Mouse (Mus musculus): ENCODE results near the gene Herc3. TPM values are rescaled to one million over a fixed set of nuclear protein-coding genes. Genes with fewer than 3 reads are reported as not detected.
"Not testable (repeated sequence)": the region's sequence is repeated elsewhere in the genome, so short reads cannot be mapped to it uniquely, and the experiment has no call there.

The Herc3 gene
- polyA plus RNA-seq, 1 experiment from 2014 or later: 4.8 TPM

DNA sequence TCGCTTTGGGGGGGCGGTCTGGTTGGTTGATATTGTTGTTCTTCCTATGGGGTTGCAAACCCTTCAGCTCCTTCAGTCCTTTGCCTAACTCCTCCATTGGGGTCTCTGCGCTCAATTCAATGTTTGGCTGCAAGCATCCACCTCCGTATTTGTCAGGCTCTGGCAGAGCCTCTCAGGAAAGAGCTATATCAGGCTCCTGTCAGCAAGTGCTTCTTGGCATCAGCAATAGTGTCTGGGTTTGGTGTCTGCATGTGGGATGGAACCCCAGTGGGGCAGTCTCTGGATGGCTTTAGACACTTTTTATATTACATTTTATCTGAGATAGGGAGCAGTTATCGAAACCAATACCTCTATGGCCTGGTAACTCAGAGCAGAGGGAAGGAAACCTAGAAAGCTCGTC lies 36.6 kb downstream of the Herc3 start:
- H3K4me1 ChIP-seq; DNase-seq (ENCODE audit: low spot score); H3K9me3 ChIP-seq; H3K27ac ChIP-seq (replicated peaks); H3K4me3 ChIP-seq; H3K27me3 ChIP-seq (replicated peaks; ENCODE audit: low read depth, poor library complexity, severe bottlenecking); H3K36me3 ChIP-seq (replicated peaks): not testable (repeated sequence)
- WGBS: 94% methylated on average over 6 of the region's 6 CpGs

DNA sequence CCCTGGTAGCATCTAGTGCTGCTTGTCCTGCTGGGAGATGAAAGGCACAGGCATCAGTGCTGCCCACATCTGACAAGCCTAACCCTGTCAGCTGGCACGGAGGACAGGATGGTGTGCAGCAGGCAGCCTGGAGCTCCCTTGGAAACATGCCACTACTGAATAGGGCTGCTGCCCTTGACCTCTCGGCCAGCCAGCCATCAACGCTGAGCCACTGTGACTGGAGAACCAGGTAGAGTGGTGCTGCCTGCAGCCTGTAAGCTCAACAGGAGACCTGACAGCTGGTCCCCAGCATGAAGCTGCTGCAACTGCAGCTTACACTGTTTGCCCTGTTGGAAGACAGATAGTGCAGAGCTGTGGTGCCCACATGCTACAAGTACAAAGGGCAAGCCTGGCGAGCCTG lies 48.3 kb downstream of the Herc3 start:
- no peaks in the 10 kb centered on the region for H3K27me3 ChIP-seq (replicated peaks; ENCODE audit: low read depth, poor library complexity, severe bottlenecking)
- 72% methylated on average over 4 of the region's 4 CpGs for WGBS
- no peak for DNase-seq (ENCODE audit: low spot score)

DNA sequence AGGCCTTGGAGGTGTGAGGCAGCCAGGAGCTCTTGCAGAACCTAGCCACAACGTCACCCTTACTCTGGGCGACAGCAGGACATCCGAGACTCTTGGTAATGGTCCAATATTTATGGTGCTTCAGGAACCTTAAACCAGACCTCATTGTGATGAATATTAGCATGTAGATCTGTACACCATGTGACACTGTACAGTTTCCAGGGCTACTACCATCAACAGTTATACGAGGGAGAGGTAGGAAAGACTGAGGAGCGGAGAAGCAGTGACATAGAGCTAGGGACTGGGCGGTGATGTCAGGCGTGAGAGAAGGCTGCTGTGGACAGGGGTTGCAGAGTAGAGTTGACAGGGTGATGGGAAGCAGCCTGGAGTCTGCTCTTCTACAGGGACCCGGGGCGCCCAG lies 48.7 kb downstream of the Herc3 start:
- no peak for DNase-seq (ENCODE audit: low spot score)
- Histone ChIP-seq H3K4me1 (no peaks in the 10 kb centered on the region), H3K27ac (replicated peaks) (no peak overlapping the region), H3K9me3 (no peaks in the 10 kb centered on the region), H3K27me3 (replicated peaks; ENCODE audit: low read depth, poor library complexity, severe bottlenecking) (no peaks in the 10 kb centered on the region), H3K36me3 (replicated peaks) (peaks cover 12% of the 10 kb centered on the region; the same call in 1 of the 2 replicates), H3K4me3 (no peak overlapping the region)
- WGBS: 92% methylated on average over 9 of the region's 9 CpGs

More for the DNA sequence above, 48.3 kb downstream of the Herc3 start:
- H3K4me3 ChIP-seq: no peak overlapping the region
- no peaks in the 10 kb centered on the region for H3K4me1 ChIP-seq
- H3K36me3 ChIP-seq (replicated peaks): peaks cover 12% of the 10 kb centered on the region; the same call in 1 of the 2 replicates
- no peaks in the 10 kb centered on the region for H3K9me3 ChIP-seq
- H3K27ac ChIP-seq (replicated peaks): no peak overlapping the region

DNA sequence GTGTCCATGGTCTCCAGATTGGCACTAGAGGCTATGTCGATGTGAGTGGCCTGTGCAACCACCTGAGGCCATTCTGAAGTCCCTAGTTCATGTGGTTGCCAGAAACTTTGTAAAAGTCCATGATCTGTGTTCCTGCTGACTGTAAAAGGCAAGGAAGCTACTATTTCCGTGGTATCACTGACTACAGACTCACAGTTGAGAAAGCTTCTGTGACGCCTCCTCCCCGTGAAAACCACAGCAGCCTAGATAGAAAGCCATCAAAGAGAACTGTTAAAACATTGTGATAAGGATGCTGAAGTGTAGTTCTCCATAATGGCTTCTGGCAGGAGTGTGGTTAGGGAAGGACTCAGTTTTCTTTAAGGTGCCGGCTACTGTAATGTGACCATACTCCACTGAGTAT lies 49.6 kb downstream of the Herc3 start:
- H3K27me3 ChIP-seq (replicated peaks; ENCODE audit: low read depth, poor library complexity, severe bottlenecking): no peaks in the 10 kb centered on the region
- DNase-seq (ENCODE audit: low spot score): no peak
- no peaks in the 10 kb centered on the region for H3K4me1 ChIP-seq
- 87% methylated on average over 5 of the region's 5 CpGs for WGBS
- no peak overlapping the region for H3K4me3 ChIP-seq
- H3K9me3 ChIP-seq: no peaks in the 10 kb centered on the region
- H3K27ac ChIP-seq (replicated peaks): no peak overlapping the region
- peaks cover 12% of the 10 kb centered on the region; the same call in 1 of the 2 replicates for H3K36me3 ChIP-seq (replicated peaks)

DNA sequence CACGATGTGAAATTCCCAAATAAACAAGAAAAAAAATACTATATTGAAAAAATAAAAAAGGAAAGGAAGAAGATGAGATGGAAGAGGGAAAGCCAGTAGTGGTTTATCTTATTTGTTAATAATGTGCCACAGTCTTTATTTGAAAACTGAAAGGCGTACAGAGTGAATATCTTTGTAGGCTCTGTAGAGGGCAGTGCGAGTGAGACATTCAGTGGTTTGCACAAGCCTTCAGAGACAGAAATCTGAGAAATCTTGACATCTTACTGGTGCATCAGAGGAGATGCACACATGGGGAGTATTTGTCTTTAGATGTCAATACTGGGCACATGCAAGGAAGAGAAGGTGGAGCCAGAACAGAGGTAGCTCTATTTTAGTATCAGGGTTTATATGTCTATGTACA lies 50.1 kb downstream of the Herc3 start:
- WGBS: 89% methylated on average over 3 of the region's 3 CpGs
- no peak overlapping the region for H3K27ac ChIP-seq (replicated peaks)
- peaks cover 12% of the 10 kb centered on the region; the same call in 1 of the 2 replicates for H3K36me3 ChIP-seq (replicated peaks)
- no peak overlapping the region for H3K4me3 ChIP-seq
- H3K27me3 ChIP-seq (replicated peaks; ENCODE audit: low read depth, poor library complexity, severe bottlenecking): no peaks in the 10 kb centered on the region
- no peak for DNase-seq (ENCODE audit: low spot score)
- H3K4me1 ChIP-seq: no peaks in the 10 kb centered on the region
- no peaks in the 10 kb centered on the region for H3K9me3 ChIP-seq

DNA sequence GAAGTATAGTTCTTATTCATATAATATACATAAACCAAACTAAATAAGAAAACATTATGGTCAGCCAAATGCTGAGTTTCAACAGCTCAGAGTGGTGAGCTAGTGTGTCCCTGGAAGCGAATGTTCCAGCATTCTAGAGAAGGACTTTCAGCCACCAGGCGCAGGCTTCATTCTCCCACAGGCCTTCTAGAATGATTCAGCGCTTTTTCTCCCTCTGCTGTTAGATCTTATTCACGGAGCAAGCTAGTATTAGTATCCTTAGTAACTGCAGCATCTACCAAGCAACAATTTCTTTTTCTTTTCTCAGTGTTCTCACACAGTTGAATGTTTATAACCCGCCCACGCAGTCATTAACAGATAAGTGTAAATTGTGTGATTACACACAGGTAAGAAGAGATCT lies 51.0 kb downstream of the Herc3 start:
- 81% methylated on average over 6 of the region's 6 CpGs for WGBS

DNA sequence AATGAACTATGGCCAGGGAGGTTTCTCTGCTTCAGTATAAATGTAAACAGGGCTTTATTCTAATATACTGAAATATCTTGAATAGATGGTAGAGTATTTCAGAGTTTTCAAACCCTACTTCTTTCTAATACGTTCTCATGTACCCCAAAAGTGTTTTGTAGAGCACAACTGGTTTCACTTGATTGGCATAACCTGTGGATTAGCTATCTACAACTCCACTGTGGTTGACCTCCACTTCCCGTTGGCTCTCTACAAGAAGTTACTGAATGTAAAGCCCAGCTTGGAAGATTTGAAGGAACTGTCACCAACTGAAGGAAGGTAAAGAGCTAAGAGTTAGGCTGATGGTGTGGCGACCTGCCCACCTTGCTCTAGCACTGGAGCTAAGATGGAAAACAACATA lies 58.7 kb downstream of the Herc3 start:
- Histone ChIP-seq H3K4me1 (no peaks in the 10 kb centered on the region), H3K36me3 (replicated peaks) (0 out of 2 replicates have a peak, but pooled peaks cover 6% of the 10 kb centered on the region), H3K4me3 (no peak overlapping the region), H3K27me3 (replicated peaks; ENCODE audit: low read depth, poor library complexity, severe bottlenecking) (no peaks in the 10 kb centered on the region), H3K27ac (replicated peaks) (no peak overlapping the region), H3K9me3 (no peaks in the 10 kb centered on the region)
- no peak for DNase-seq (ENCODE audit: low spot score)
- 85% methylated on average over 3 of the region's 3 CpGs for WGBS

More for the DNA sequence above, 51.0 kb downstream of the Herc3 start:
- H3K36me3 ChIP-seq (replicated peaks): peaks cover 12% of the 10 kb centered on the region; the same call in 1 of the 2 replicates
- no peaks in the 10 kb centered on the region for H3K9me3 ChIP-seq
- H3K4me1 ChIP-seq: no peaks in the 10 kb centered on the region
- H3K4me3 ChIP-seq: no peak overlapping the region
- H3K27ac ChIP-seq (replicated peaks): no peak overlapping the region
- no peaks in the 10 kb centered on the region for H3K27me3 ChIP-seq (replicated peaks; ENCODE audit: low read depth, poor library complexity, severe bottlenecking)
- no peak for DNase-seq (ENCODE audit: low spot score)

DNA sequence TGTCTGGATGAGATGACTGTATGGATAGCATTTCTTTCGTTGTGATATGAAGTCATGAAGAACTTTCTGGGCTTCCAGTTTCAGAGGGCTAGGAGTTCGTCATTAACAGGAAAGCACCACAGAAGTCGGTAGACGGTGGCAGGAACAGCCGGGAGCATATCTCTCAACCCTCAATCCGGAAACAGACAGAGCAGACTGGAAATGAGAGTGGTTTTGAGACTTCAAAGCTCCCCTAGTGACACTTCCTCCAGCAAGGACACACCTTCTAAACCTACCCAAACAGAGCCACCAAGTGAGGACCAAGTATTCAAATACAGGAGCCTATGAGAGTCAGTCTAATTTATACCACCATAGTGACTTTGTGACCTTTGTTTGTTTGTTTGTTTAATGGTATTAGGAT lies 62.0 kb downstream of the Herc3 start:
- Histone ChIP-seq H3K4me1 (no peaks in the 10 kb centered on the region), H3K36me3 (replicated peaks) (0 out of 2 replicates have a peak, but pooled peaks cover 6% of the 10 kb centered on the region), H3K4me3 (no peak overlapping the region), H3K27me3 (replicated peaks; ENCODE audit: low read depth, poor library complexity, severe bottlenecking) (no peaks in the 10 kb centered on the region), H3K27ac (replicated peaks) (no peak overlapping the region), H3K9me3 (no peaks in the 10 kb centered on the region)
- 87% methylated on average over 6 of the region's 6 CpGs for WGBS
- DNase-seq (ENCODE audit: low spot score): no peak

DNA sequence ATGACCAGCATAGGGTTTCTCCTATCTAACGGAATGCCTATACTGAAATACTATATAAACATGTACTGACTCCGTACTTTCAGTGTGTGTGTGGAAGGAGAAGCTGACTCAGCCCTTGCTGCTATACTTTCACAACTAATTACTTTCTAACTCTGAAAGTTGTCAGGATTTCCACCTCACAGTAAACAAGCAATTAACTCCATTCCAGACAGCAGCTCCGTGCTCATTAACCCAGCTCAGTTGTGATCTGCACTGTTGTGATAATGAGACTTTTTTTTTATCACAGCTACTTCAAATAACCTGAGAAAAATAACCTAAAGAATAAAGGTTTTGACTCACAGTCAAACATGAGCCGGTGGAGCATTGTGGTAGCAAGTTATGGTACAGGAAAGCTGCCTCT lies 63.7 kb downstream of the Herc3 start:
- no peak for DNase-seq (ENCODE audit: low spot score)
- Histone ChIP-seq H3K27ac (replicated peaks) (no peak overlapping the region), H3K4me3 (no peak overlapping the region), H3K36me3 (replicated peaks) (0 out of 2 replicates have a peak, but pooled peaks cover 5% of the 10 kb centered on the region), H3K9me3 (no peaks in the 10 kb centered on the region), H3K4me1 (no peaks in the 10 kb centered on the region), H3K27me3 (replicated peaks; ENCODE audit: low read depth, poor library complexity, severe bottlenecking) (no peaks in the 10 kb centered on the region)
- WGBS: 81% methylated on average over 4 of the region's 4 CpGs

DNA sequence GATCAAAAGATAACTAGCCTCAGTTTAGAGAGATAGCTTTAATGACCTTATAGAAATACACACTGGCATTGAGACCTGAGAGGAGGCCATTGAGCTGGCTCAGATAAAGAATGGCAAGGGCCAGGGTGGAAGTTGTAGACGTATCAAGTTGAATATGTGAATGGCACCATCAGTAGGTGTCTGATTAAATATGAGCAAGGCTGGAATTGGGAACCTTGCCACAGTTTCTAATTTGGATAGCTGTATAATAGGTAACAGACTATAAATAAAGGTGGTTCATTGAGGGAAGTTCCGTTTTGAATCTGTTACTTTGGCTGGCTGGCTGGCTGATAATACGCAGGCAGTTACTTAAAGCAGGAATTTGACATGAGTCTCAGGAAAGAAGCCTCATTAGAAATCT lies 65.4 kb downstream of the Herc3 start:
- Histone ChIP-seq H3K4me3 (no peak overlapping the region), H3K27ac (replicated peaks) (no peak overlapping the region), H3K36me3 (replicated peaks) (no peaks in the 10 kb centered on the region), H3K27me3 (replicated peaks; ENCODE audit: low read depth, poor library complexity, severe bottlenecking) (no peaks in the 10 kb centered on the region), H3K4me1 (no peaks in the 10 kb centered on the region), H3K9me3 (no peaks in the 10 kb centered on the region)
- no peak for DNase-seq (ENCODE audit: low spot score)
- 83% methylated on average over 3 of the region's 3 CpGs for WGBS

DNA sequence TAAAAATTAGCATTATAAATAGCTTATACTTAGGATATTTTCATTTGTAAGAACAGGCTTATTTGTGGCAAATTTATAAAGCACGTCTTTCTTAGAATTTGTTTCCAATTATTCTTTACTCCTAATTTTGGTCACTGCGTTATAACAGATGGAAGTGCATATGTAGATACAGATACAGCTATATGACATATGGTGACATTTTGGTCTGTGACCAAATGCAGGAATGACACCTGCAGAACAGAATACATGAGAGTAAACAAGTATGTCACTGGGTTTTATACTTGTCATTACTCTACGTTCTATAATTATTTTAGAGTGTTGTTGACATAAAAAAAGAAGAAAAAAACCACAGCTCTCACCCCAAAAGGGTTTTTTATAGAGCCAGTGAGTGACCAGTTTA lies 67.8 kb downstream of the Herc3 start:
- no peaks in the 10 kb centered on the region for H3K27me3 ChIP-seq (replicated peaks; ENCODE audit: low read depth, poor library complexity, severe bottlenecking)
- no peak overlapping the region for H3K27ac ChIP-seq (replicated peaks)
- H3K9me3 ChIP-seq: no peaks in the 10 kb centered on the region
- no peaks in the 10 kb centered on the region for H3K36me3 ChIP-seq (replicated peaks)
- DNase-seq (ENCODE audit: low spot score): no peak
- H3K4me1 ChIP-seq: peaks cover 6% of the 10 kb centered on the region; the same call in 1 of the 2 replicates
- 89% methylated on average over 3 of the region's 3 CpGs for WGBS
- H3K4me3 ChIP-seq: no peak overlapping the region

DNA sequence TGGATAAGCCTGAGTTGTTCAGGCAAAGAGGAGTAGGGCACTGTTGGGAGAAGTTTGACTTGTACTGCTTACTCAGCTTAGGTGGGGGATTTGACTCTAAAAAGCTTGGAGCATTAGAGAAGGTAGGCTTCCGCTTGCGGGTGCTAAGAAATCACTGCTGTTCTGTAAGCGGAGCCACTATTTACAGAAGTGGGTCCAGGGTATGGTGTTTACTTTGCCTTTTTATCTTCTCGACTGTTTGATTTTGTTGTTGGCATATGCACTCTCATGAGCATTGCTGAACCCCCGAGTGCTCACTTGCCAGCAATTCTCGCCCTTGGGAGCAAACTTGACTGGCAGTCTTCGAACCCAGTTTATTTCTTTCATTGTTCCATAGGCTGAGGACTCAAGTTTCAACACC lies 69.3 kb downstream of the Herc3 start:
- peaks cover 6% of the 10 kb centered on the region; the same call in 1 of the 2 replicates for H3K4me1 ChIP-seq
- no peaks in the 10 kb centered on the region for H3K9me3 ChIP-seq
- no peaks in the 10 kb centered on the region for H3K36me3 ChIP-seq (replicated peaks)
- no peak overlapping the region for H3K27ac ChIP-seq (replicated peaks)
- no peak for DNase-seq (ENCODE audit: low spot score)
- H3K27me3 ChIP-seq (replicated peaks; ENCODE audit: low read depth, poor library complexity, severe bottlenecking): no peaks in the 10 kb centered on the region
- H3K4me3 ChIP-seq: no peak overlapping the region
- 88% methylated on average over 7 of the region's 7 CpGs for WGBS

DNA sequence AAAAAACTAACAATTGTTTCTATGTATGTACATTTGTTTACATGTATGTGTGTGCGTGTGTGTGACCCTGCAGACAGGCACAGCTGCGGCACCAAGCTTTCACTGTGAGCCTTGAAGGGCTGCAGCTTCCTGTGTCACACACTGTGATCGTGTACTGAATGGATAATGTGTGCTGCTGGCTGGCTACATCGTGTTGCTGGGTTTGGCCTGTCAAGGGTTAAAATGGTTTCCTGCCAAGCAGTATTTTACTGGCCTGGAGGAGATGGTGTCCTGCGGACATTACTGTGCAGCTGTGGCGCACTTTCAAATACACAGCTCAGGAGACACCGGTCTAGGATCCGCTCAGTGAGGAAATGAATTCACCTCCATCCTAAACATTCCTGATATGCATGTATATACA lies 71.9 kb downstream of the Herc3 start:
- Histone ChIP-seq H3K4me3 (no peak overlapping the region), H3K9me3 (peaks cover 21% of the 10 kb centered on the region), H3K27ac (replicated peaks) (no peak overlapping the region), H3K4me1 (peaks cover 6% of the 10 kb centered on the region; the same call in 1 of the 2 replicates), H3K36me3 (replicated peaks) (peaks cover 13% of the 10 kb centered on the region), H3K27me3 (replicated peaks; ENCODE audit: low read depth, poor library complexity, severe bottlenecking) (peaks cover 12% of the 10 kb centered on the region)
- 32% methylated on average over 8 of the region's 8 CpGs for WGBS
- peak; percentile 24 for DNase-seq (ENCODE audit: low spot score)
